ENCODE assay signal across 22 mouse cellular contexts in the genomic region with DNA sequence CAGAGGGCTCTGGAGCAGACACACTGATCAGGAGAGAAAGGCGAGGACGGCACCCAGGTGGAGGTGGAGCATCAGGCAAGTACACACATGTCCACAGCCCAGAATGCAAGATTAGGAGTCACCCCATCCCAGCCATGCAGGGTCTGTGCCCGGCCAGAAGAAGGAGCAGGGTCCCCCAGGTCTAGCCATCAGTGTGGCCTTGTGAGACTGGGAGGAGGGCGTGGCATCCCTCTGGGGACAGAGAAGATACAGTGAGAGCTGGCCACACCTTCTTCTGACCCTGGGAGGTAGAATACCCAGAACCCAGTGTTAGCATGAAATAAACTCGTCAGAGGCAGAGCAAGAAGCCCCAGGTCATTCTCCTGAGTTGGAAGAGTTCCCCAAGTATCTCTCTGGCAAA. TPM values are rescaled to one million over a fixed set of nuclear protein-coding genes. Genes with fewer than 3 reads are reported as not detected.
DNase-seq lines count a peak whose midpoint lies in the region; ATAC-seq and TF ChIP-seq lines count a peak whose summit lies in the region.
"Had no signal": no experiment of that assay in that cellular context is flagged by ENCODE, and none has a peak within 500 bp of the region (broad histone marks: within the 10 kb centered on the region; RNA-seq: fewer than 3 reads in every experiment).

No protein-coding gene starts in this region.

- 0 out of 2 replicates have a peak, but pooled peaks cover 2% of the 10 kb centered on the region for H3K4me1 ChIP-seq in heart, postnatal 0 days (ENCODE audit: control insufficient read depth, insufficient read depth)
- H3K4me1 ChIP-seq in cerebellum, adult 2 months (ENCODE audit: control insufficient read depth, insufficient read depth, low read length): peaks cover 28% of the 10 kb centered on the region
- H3K4me1 ChIP-seq: embryonic facial prominence, embryonic 15.5 days; hindbrain, embryonic 13.5 days had no signal

- no peak overlapping the region for H3K4me3 ChIP-seq in heart, postnatal 0 days (ENCODE audit: low read depth, low read length)
- H3K4me3 ChIP-seq in C2C12 (ENCODE audit: insufficient read depth, poor library complexity, severe bottlenecking): no peak overlapping the region
- H3K4me3 ChIP-seq in cerebellum, adult 2 months (replicated peaks; ENCODE audit: insufficient read depth, low read depth, low read length): no peak overlapping the region
- H3K4me3 ChIP-seq: embryonic facial prominence, embryonic 15.5 days; erythroblast, embryonic 14.5 days; forebrain, embryonic 10.5 days; gastrocnemius, adult 2 months; hindbrain, embryonic 13.5 days had no signal

- no peak for TF ChIP-seq POLR2A in cerebellum, adult 2 months (IDR thresholded peaks at IDR 0.05; ENCODE audit: borderline replicate concordance, insufficient read depth, low read length)

- DNase-seq in heart, adult 11 months: peak; percentile 91
- DNase-seq in heart, adult 9 months (ENCODE audit: low spot score in 2 of 2): no peak
- DNase-seq in heart, postnatal 0 days (ENCODE audit: low spot score): peak; percentile 8
- DNase-seq in heart, postnatal 4 days: no peak
- peak; percentile 11 for DNase-seq in c-Kit-positive CD71-positive TER-119-negative erythroid progenitor cells, embryonic 14.5 days (ENCODE audit: low read depth)
- no peak for DNase-seq in cerebellum, adult 2 months
- DNase-seq: adrenal gland, postnatal 10 days; B cell, adult 2 months; cerebellum, adult 11-12 months; cerebellum, postnatal 10 days; gastrocnemius, adult 2 months; gastrocnemius, postnatal 36 days; heart, adult 18-20 months; kidney, adult 11 months had no signal

- no peak overlapping the region for H3K4me2 ChIP-seq in heart, postnatal 0 days (ENCODE audit: low read depth, low read length)
- H3K4me2 ChIP-seq: embryonic facial prominence, embryonic 15.5 days; hindbrain, embryonic 13.5 days had no signal

- no peaks in the 10 kb centered on the region for H3K79me3 ChIP-seq in C2C12 (ENCODE audit: low read depth)

- no peak for TF ChIP-seq CTCF in heart, postnatal 0 days (IDR thresholded peaks at IDR 0.05; ENCODE audit: low read depth)
- no peak for TF ChIP-seq CTCF in C2C12 (IDR thresholded peaks at IDR 0.05; ENCODE audit: control insufficient read depth, insufficient read depth, insufficient read length)
- no peak for TF ChIP-seq CTCF in cerebellum, adult 2 months (IDR thresholded peaks at IDR 0.05; ENCODE audit: borderline replicate concordance, insufficient read depth, low read depth, low read length)

- H3K27ac ChIP-seq in heart, postnatal 0 days (ENCODE audit: low read depth): 0 out of 2 replicates have a peak overlapping the region, but pooled peaks have one; percentile 61
- no peak overlapping the region for H3K27ac ChIP-seq in cerebellum, adult 2 months (ENCODE audit: insufficient read depth, low read length)
- H3K27ac ChIP-seq: embryonic facial prominence, embryonic 15.5 days; forebrain, embryonic 10.5 days; gastrocnemius, adult 2 months; hindbrain, embryonic 13.5 days; hindbrain, postnatal 0 days had no signal

- no peaks in the 10 kb centered on the region for H3K9me3 ChIP-seq in heart, postnatal 0 days (replicated peaks; ENCODE audit: control insufficient read depth, low read length)
- H3K9me3 ChIP-seq: embryonic facial prominence, embryonic 15.5 days; forebrain, embryonic 10.5 days; hindbrain, embryonic 13.5 days had no signal

- H3K36me3 ChIP-seq in heart, postnatal 0 days (replicated peaks; ENCODE audit: control insufficient read depth, insufficient read depth, low read length): peaks cover 39% of the 10 kb centered on the region
- peaks cover 5% of the 10 kb centered on the region for H3K36me3 ChIP-seq in C2C12 (ENCODE audit: control insufficient read depth, insufficient read depth)

- no peaks in the 10 kb centered on the region for H3K79me2 ChIP-seq in C2C12 (ENCODE audit: control insufficient read depth, insufficient read depth)

- ATAC-seq in heart, postnatal 0 days (ENCODE audit: insufficient read depth, low read depth): no peak
- ATAC-seq: forebrain, embryonic 14.5 days; hindbrain, postnatal 0 days had no signal

- H3ac ChIP-seq in C2C12 (ENCODE audit: control insufficient read depth, insufficient read length, low read depth): peak overlapping the region; percentile 12

- no peak for TF ChIP-seq EP300 in heart, postnatal 0 days (IDR thresholded peaks at IDR 0.05; ENCODE audit: low read depth)

- no peaks in the 10 kb centered on the region for H3K27me3 ChIP-seq in heart, postnatal 0 days (ENCODE audit: control insufficient read depth, insufficient read depth, low read length)
- no peaks in the 10 kb centered on the region for H3K27me3 ChIP-seq in C2C12 (ENCODE audit: control insufficient read depth, insufficient read depth, insufficient read length)
- H3K27me3 ChIP-seq in cerebellum, adult 2 months (ENCODE audit: control insufficient read depth, insufficient read depth, low read length): no peaks in the 10 kb centered on the region
- H3K27me3 ChIP-seq: embryonic facial prominence, embryonic 15.5 days; hindbrain, embryonic 13.5 days had no signal

- WGBS in heart, postnatal 0 days: 40% methylated on average over 5 of the region's 5 CpGs
- 72% methylated on average over 5 of the region's 5 CpGs for WGBS in cerebellum, adult 2 months

- no peak overlapping the region for H3K9ac ChIP-seq in heart, postnatal 0 days (replicated peaks; ENCODE audit: low read depth, low read length)
- H3K9ac ChIP-seq: embryonic facial prominence, embryonic 15.5 days; hindbrain, embryonic 13.5 days had no signal

TF ChIP-seq in C2C12, 6 proteins besides CTCF, POLR2A, EP300 and RAD21:
- TF ChIP-seq USF1 (IDR thresholded peaks at IDR 0.05; ENCODE audit: low read depth) (no peak), MAX (IDR thresholded peaks at IDR 0.05) (no peak), MYOD1 (IDR thresholded peaks at IDR 0.05; ENCODE audit: control insufficient read depth, insufficient read length, low read depth) (no peak), MYOG (IDR thresholded peaks at IDR 0.05; ENCODE audit: control insufficient read depth, extremely low read depth, insufficient read length) (no peak), CEBPB (IDR thresholded peaks at IDR 0.05; ENCODE audit: low read depth) (no peak), FOSL1 (IDR thresholded peaks at IDR 0.05; ENCODE audit: insufficient read depth, low read length, poor library complexity, severe bottlenecking) (no peak)

RNA-seq across cellular contexts. Expression of a gene that starts 21.4 kb away (rescaled TPM):
- 2,256 and 2,313 TPM in 2 replicates for total RNA-seq in heart, postnatal 0 days (2014; rRNA removed; ENCODE audit: low replicate concordance)
- polyA plus RNA-seq in heart, postnatal 0 days (2015; fragmentation: Nextera tagmentation; extraction: Ambion mirVana): 1,065 and 1,207 TPM in 2 replicates
- 1,000 to 10,000 TPM; 1,781 to 1,857 TPM for total RNA-seq in heart, postnatal 4 days (2021)
- polyA plus RNA-seq in C2C12 (2012; fragmentation: generic; extraction: Trizol): not detected
- 39.6 and 51.4 TPM in 2 replicates for polyA plus RNA-seq in cerebellum, adult 2 months (2012; rRNA removed)
- total RNA-seq: gastrocnemius, postnatal 36 days had no signal
- polyA plus RNA-seq: erythroblast, embryonic 14.5 days; forebrain, embryonic 10.5 days; forebrain, embryonic 14.5 days; intestine, embryonic 14.5 days had no signal

RNA-seq across cellular contexts. Expression of a gene that starts 44.3 kb away (rescaled TPM):
- total RNA-seq in heart, postnatal 0 days (2014; rRNA removed; ENCODE audit: low replicate concordance): 2.1 and 4.3 TPM in 2 replicates
- polyA plus RNA-seq in heart, postnatal 0 days (2015; fragmentation: Nextera tagmentation; extraction: Ambion mirVana): 2.4 TPM in 2 replicates
- 1 to 10 TPM; 5.2 to 5.5 TPM for total RNA-seq in heart, postnatal 4 days (2021)
- 4.9 TPM for polyA plus RNA-seq in C2C12 (2012; fragmentation: generic; extraction: Trizol)
- 175 and 186 TPM in 2 replicates for polyA plus RNA-seq in cerebellum, adult 2 months (2012; rRNA removed)

RNA-seq across cellular contexts. Expression of a gene that starts 57.1 kb away (rescaled TPM):
- total RNA-seq in heart, postnatal 0 days (2014; rRNA removed; ENCODE audit: low replicate concordance): 2.5 and 21.3 TPM in 2 replicates
- polyA plus RNA-seq in heart, postnatal 0 days (2015; fragmentation: Nextera tagmentation; extraction: Ambion mirVana): 3.1 and 3.2 TPM in 2 replicates
- 1 to 10 TPM; 2.7 to 3.5 TPM for total RNA-seq in heart, postnatal 4 days (2021)
- not detected for polyA plus RNA-seq in C2C12 (2012; fragmentation: generic; extraction: Trizol)
- polyA plus RNA-seq in cerebellum, adult 2 months (2012; rRNA removed): 3.3 and 4.1 TPM in 2 replicates

Comparison
In these comparisons a context has a peak if more than half of its experiments do, and no peak if none do; other contexts are left out.
1. DNase-seq: peak in heart, adult 11 months (single experiment), heart, postnatal 0 days (single experiment) and c-Kit-positive CD71-positive TER-119-negative erythroid progenitor cells, embryonic 14.5 days (single experiment); none in heart, adult 9 months (0 of 2), heart, postnatal 4 days (single experiment) and cerebellum, adult 2 months (0 of 2).
2. RNA of a gene that starts 21.4 kb away (polyA plus RNA-seq): 1,065 to 1,207 TPM in heart, postnatal 0 days and 39.6 to 51.4 TPM in cerebellum, adult 2 months; not detected in C2C12 (single experiment); every median in the first group is over 10 times any median in the second.
3. RNA of a gene that starts 44.3 kb away (polyA plus RNA-seq): 175 to 186 TPM in cerebellum, adult 2 months; 4.9 TPM in C2C12 (single experiment) and 2.4 TPM in heart, postnatal 0 days; every median in the first group is over 10 times any median in the second.